Mouse (Mus musculus): ENCODE measurements at regions not wholly inside any gene's neighbourhood (a gene's known extent, or its start where the extent isn't known, plus 50 kb on each side); places are given as distances from the start of the nearest gene placed in this dataset.

- no peak for DNase-seq (ENCODE audit: extremely low read depth, insufficient read length, low spot score)
These were observed 294.7 kb downstream of the Plpp3 start for GRCm38 (mm10) chr4:105451871-105452270.

GRCm38 (mm10) chr4:105456955-105457621, 299.9 kb downstream of the Plpp3 start:
- DNase-seq (ENCODE audit: extremely low read depth, insufficient read length, low spot score) = no peak

GRCm38 (mm10) chr4:105459991-105460688, 303.0 kb downstream of the Plpp3 start:
- no peak for DNase-seq (ENCODE audit: extremely low read depth, insufficient read length, low spot score)

GRCm38 (mm10) chr4:105460689-105461005, 303.5 kb downstream of the Plpp3 start:
- no peak for DNase-seq (ENCODE audit: extremely low read depth, insufficient read length, low spot score)

- DNase-seq (ENCODE audit: extremely low read depth, insufficient read length, low spot score) = no peak
These were observed 310.7 kb downstream of the Plpp3 start for GRCm38 (mm10) chr4:105467811-105468210.

GRCm38 (mm10) chr4:105469300-105469821, 312.2 kb downstream of the Plpp3 start:
- no peak for DNase-seq (ENCODE audit: extremely low read depth, insufficient read length, low spot score)

GRCm38 (mm10) chr4:105474765-105475560, 314.7 kb upstream of the Gm12728 start:
- no peak for DNase-seq (ENCODE audit: extremely low read depth, insufficient read length, low spot score)

GRCm38 (mm10) chr4:105476332-105476731, 313.3 kb upstream of the Gm12728 start:
- DNase-seq (ENCODE audit: extremely low read depth, insufficient read length, low spot score) = no peak

GRCm38 (mm10) chr4:105486376-105486775, 303.3 kb upstream of the Gm12728 start:
- DNase-seq (ENCODE audit: extremely low read depth, insufficient read length, low spot score) = no peak

GRCm38 (mm10) chr4:105496176-105496575, 293.5 kb upstream of the Gm12728 start:
- DNase-seq (ENCODE audit: extremely low read depth, insufficient read length, low spot score) = no peak

- no peak for DNase-seq (ENCODE audit: extremely low read depth, insufficient read length, low spot score)
These were observed 283.5 kb upstream of the Gm12728 start for GRCm38 (mm10) chr4:105506190-105506589.

GRCm38 (mm10) chr4:105507221-105507620, 282.4 kb upstream of the Gm12728 start:
- no peak for DNase-seq (ENCODE audit: extremely low read depth, insufficient read length, low spot score)

- no peak for DNase-seq (ENCODE audit: extremely low read depth, insufficient read length, low spot score)
These were observed 280.6 kb upstream of the Gm12728 start for GRCm38 (mm10) chr4:105509091-105509490.

GRCm38 (mm10) chr4:105510406-105510805, 279.3 kb upstream of the Gm12728 start:
- no peak for DNase-seq (ENCODE audit: extremely low read depth, insufficient read length, low spot score)

- no peak for DNase-seq (ENCODE audit: extremely low read depth, insufficient read length, low spot score)
These were observed 264.5 kb upstream of the Gm12728 start for GRCm38 (mm10) chr4:105525135-105525534.

GRCm38 (mm10) chr4:105526755-105527154, 262.9 kb upstream of the Gm12728 start:
- no peak for DNase-seq (ENCODE audit: extremely low read depth, insufficient read length, low spot score)

GRCm38 (mm10) chr4:105527316-105527715, 262.4 kb upstream of the Gm12728 start:
- DNase-seq (ENCODE audit: extremely low read depth, insufficient read length, low spot score) = no peak

- DNase-seq (ENCODE audit: extremely low read depth, insufficient read length, low spot score) = no peak
These were observed 257.8 kb upstream of the Gm12728 start for GRCm38 (mm10) chr4:105531651-105532425.

GRCm38 (mm10) chr4:105535451-105535850, 254.2 kb upstream of the Gm12728 start:
- DNase-seq (ENCODE audit: extremely low read depth, insufficient read length, low spot score) = no peak

GRCm38 (mm10) chr4:105545486-105545885, 244.2 kb upstream of the Gm12728 start:
- no peak for DNase-seq (ENCODE audit: extremely low read depth, insufficient read length, low spot score)
